Mouse (Mus musculus): ENCODE measurements around the gene Ccdc189.

DNA sequence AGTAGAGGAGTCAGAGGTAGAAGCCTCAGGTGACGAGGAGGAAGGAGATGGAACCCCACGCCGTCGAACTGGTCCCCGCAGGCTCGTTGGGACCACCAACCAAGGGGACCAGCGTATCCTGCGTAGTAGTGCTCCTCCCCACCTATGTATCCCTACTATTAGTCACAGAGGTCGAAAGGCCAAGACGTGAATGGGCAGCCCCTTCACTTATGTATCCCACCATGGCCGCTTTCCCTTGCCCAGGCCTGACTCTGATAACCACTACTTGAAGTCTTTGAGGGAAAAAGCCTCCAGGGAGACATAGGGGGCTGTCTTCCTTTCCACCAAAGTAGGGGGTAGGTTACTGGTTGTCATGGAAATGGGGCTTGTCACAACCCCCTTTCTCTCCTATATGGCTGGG is 27.8 kb downstream of the Ccdc189 start:
- TF ChIP-seq CTCF (IDR thresholded peaks at IDR 0.05; ENCODE audit: low read depth) (no peak), EP300 (IDR thresholded peaks at IDR 0.05; ENCODE audit: low read depth) (no peak)
